Mouse (Mus musculus): ENCODE measurements around the gene Nrxn3. TPM values are rescaled to one million over a fixed set of nuclear protein-coding genes. Genes with fewer than 3 reads are reported as not detected.

Nrxn3 gene
- polyA plus RNA-seq, 1 experiment from 2014 or later = 102 TPM

DNA sequence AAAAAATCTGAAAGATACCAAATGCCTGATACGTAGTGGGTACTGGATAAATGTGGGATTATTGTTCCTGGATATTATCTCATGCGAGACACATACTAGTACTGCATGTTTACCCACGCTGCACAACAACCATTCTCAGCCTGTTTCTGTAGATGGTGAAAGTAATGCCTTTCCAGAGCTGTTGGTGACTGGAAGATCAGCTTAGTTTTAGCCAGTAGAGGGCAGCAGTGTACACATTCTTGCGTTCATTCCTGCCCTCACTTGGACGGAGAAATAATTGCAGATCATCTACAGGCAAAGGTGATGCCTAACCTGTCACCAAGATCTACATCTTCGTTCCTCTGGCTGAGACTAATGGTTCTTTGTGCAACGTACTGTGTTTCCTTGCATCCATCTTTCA lies 791.1 kb downstream of the Nrxn3 start:
- Histone ChIP-seq H3K27me3 (ENCODE audit: control insufficient read depth, insufficient read depth, low read length) (no peaks in the 10 kb centered on the region), H3K4me1 (ENCODE audit: control insufficient read depth, insufficient read depth, low read length) (no peaks in the 10 kb centered on the region), H3K9me3 (ENCODE audit: control insufficient read depth, low read length) (no peaks in the 10 kb centered on the region), H3K36me3 (ENCODE audit: control insufficient read depth, insufficient read depth, low read length) (0 out of 2 replicates have a peak, but pooled peaks cover 2% of the 10 kb centered on the region), H3K4me3 (replicated peaks; ENCODE audit: low read depth, low read length) (no peak overlapping the region), H3K4me2 (ENCODE audit: low read length) (no peak overlapping the region), H3K9ac (replicated peaks; ENCODE audit: low read length) (no peak overlapping the region), H3K27ac (replicated peaks; ENCODE audit: low read depth, low read length) (no peak overlapping the region)
- ATAC-seq (ENCODE audit: low FRiP score, low TSS enrichment) (no peak), DNase-seq (peak; percentile 86)
- 46% methylated on average over 7 of the region's 7 CpGs for WGBS

DNA sequence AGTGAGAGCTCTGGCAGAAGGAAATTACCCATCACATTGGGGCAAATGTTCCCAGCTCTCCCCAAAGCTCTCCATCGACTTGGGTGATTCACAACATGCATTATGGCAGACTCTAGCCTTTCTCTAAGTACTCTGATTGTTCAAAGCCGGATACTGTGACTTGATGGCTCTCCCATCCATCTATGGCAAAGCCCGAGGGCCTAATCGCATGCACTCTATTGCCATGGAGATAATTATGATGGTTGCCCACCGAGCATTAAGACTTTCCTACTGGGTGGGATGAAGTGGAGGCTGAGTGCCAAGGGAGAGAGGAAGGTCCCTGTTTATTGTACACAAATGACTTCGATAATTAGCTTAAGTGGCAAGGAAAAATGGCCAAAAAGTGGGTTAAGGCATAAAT lies 793.4 kb downstream of the Nrxn3 start:
- WGBS = 67% methylated on average over 6 of the region's 6 CpGs
- no peak overlapping the region for H3K4me3 ChIP-seq (replicated peaks; ENCODE audit: low read depth, low read length)
- H3K9me3 ChIP-seq (ENCODE audit: control insufficient read depth, low read length) = no peaks in the 10 kb centered on the region
- H3K4me1 ChIP-seq (ENCODE audit: control insufficient read depth, insufficient read depth, low read length) = no peaks in the 10 kb centered on the region
- no peak overlapping the region for H3K4me2 ChIP-seq (ENCODE audit: low read length)
- no peak overlapping the region for H3K27ac ChIP-seq (replicated peaks; ENCODE audit: low read depth, low read length)
- ATAC-seq (ENCODE audit: low FRiP score, low TSS enrichment) (no peak), DNase-seq (no peak)
- H3K36me3 ChIP-seq (ENCODE audit: control insufficient read depth, insufficient read depth, low read length) = 0 out of 2 replicates have a peak, but pooled peaks cover 2% of the 10 kb centered on the region
- H3K27me3 ChIP-seq (ENCODE audit: control insufficient read depth, insufficient read depth, low read length) = no peaks in the 10 kb centered on the region
- H3K9ac ChIP-seq (replicated peaks; ENCODE audit: low read length) = no peak overlapping the region

DNA sequence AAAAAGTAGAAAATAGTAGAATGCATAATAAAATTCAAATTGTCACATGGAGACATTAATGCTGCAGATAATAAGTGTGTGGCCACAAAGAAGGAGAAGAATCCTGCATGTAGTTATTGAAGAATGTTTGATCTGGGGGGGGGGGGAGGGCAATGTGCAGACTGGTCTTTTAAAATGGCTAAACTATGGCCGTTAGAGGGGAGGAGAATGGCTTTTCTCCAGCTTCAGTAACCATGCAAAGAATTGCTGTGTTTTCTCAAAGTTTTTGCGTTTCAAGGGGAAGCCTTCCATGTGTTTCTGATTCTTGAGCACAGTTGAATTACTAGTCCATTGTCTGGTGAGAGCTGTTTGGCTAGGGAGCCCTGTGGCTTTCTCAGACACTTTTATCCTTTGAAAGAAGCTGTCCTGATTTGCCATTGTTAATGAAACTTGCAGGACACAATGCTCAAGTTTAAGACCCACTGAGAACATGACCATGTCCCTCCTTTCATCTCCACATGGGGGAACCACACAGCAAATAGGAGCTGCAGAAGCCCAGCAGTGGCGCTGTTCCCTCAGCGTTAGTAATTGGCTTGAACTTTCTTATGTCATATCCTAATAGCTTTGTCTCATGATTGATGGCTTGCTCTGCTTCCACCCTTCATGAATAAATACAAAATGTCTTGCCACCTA lies 808.1 kb downstream of the Nrxn3 start:
- no peaks in the 10 kb centered on the region for H3K27me3 ChIP-seq (ENCODE audit: control insufficient read depth, insufficient read depth, low read length)
- H3K27ac ChIP-seq (replicated peaks; ENCODE audit: low read depth, low read length) = no peak overlapping the region

DNA sequence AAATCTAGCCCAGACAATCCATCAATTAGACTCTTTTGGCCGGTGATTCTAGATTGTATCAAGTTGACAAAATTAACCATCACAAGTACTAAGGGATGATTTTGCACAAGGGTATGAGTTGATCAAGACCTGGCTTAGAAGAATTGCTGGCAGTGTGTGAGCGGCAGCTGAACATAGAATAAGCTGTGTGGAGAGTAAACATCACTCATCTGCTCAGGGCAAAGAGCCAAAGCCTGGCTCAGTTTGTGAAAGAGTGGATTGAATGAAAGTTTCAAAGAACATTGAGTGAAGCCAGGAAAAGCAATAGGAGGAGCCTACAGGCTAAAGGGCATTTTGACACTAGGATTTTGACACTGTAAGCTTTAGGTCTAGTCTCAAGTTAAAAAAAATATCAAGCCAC lies 828.6 kb downstream of the Nrxn3 start:
- Histone ChIP-seq H3K27ac (replicated peaks; ENCODE audit: low read depth, low read length) (no peak overlapping the region), H3K36me3 (ENCODE audit: control insufficient read depth, insufficient read depth, low read length) (no peaks in the 10 kb centered on the region), H3K4me3 (replicated peaks; ENCODE audit: low read depth, low read length) (no peak overlapping the region), H3K9ac (replicated peaks; ENCODE audit: low read length) (no peak overlapping the region), H3K27me3 (ENCODE audit: control insufficient read depth, insufficient read depth, low read length) (no peaks in the 10 kb centered on the region), H3K4me1 (ENCODE audit: control insufficient read depth, insufficient read depth, low read length) (no peaks in the 10 kb centered on the region), H3K4me2 (ENCODE audit: low read length) (no peak overlapping the region), H3K9me3 (ENCODE audit: control insufficient read depth, low read length) (no peaks in the 10 kb centered on the region)
- DNase-seq (peak; percentile 46), ATAC-seq (ENCODE audit: low FRiP score, low TSS enrichment) (no peak)
- WGBS = 86% methylated on average over 2 of the region's 2 CpGs

More for the DNA sequence above, 808.1 kb downstream of the Nrxn3 start:
- Histone ChIP-seq H3K4me2 (ENCODE audit: low read length) (no peak overlapping the region), H3K4me3 (replicated peaks; ENCODE audit: low read depth, low read length) (no peak overlapping the region), H3K4me1 (ENCODE audit: control insufficient read depth, insufficient read depth, low read length) (no peaks in the 10 kb centered on the region), H3K9ac (replicated peaks; ENCODE audit: low read length) (no peak overlapping the region), H3K36me3 (ENCODE audit: control insufficient read depth, insufficient read depth, low read length) (no peaks in the 10 kb centered on the region), H3K9me3 (ENCODE audit: control insufficient read depth, low read length) (no peaks in the 10 kb centered on the region)
- ATAC-seq (ENCODE audit: low FRiP score, low TSS enrichment) = no peak; the same call in 1 of the 2 replicates
- WGBS = 2% methylated on average over 4 of the region's 4 CpGs
- DNase-seq = peak; percentile 60

DNA sequence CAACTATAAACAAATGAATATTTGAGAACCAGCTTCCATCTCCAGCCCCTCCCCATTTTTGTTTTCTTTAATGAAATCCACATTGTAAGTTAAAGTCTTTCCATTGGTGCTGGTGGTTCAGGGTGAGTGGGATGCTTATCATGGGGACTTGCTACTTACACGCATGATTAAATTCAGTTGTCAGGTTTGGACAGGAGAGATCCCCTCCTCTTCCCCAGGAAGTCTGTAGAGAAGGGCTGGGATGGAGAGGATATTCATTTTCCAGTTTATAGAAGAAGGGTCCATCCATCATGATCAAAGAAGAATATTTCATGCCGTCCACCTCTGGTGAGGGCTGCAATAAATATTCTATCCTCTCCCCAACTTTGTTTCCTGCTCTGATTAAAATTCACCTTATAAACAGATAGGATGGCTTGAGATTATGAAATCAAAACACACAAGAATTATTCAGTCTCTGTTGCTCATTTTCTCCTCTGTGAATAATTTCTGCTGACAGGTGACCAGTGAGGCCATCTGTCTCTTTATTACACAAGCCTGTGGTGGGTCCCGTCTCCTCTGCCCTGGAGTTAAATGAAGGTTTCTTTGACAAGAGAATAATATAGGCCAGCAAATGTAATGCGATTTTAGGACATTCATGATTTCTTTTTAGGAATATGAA lies 830.7 kb downstream of the Nrxn3 start:
- WGBS = 46% methylated on average over 4 of the region's 4 CpGs
- H3K9ac ChIP-seq (replicated peaks; ENCODE audit: low read length) = no peak overlapping the region

DNA sequence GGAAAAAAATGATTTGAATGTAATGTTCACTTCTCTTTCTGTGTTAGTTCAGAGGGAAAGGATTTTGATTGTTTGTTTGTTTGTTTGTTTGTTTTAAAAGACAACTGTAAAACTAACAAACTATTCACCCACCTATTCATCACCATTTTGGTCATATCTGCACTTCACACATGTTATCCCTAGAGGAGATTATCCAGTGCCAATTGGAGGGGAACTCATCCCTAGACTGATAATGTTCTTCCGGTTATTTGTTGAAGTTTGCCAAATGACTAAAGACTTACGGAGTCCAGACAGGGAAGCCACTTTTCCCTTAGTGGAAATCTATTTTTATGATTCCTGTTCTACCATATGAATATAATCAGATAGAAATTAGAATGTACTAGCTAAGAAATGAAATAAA lies 831.5 kb downstream of the Nrxn3 start:
- DNase-seq = no peak
- Histone ChIP-seq H3K36me3 (ENCODE audit: control insufficient read depth, insufficient read depth, low read length) (no peaks in the 10 kb centered on the region), H3K4me3 (replicated peaks; ENCODE audit: low read depth, low read length) (no peak overlapping the region), H3K27ac (replicated peaks; ENCODE audit: low read depth, low read length) (no peak overlapping the region), H3K4me2 (ENCODE audit: low read length) (no peak overlapping the region), H3K9ac (replicated peaks; ENCODE audit: low read length) (no peak overlapping the region), H3K9me3 (ENCODE audit: control insufficient read depth, low read length) (no peaks in the 10 kb centered on the region), H3K27me3 (ENCODE audit: control insufficient read depth, insufficient read depth, low read length) (no peaks in the 10 kb centered on the region), H3K4me1 (ENCODE audit: control insufficient read depth, insufficient read depth, low read length) (no peaks in the 10 kb centered on the region)
- 79% methylated on average over 2 of the region's 2 CpGs for WGBS
- ATAC-seq (ENCODE audit: low FRiP score, low TSS enrichment) = no peak

More for the DNA sequence above, 830.7 kb downstream of the Nrxn3 start:
- Histone ChIP-seq H3K27ac (replicated peaks; ENCODE audit: low read depth, low read length) (no peak overlapping the region), H3K9me3 (ENCODE audit: control insufficient read depth, low read length) (no peaks in the 10 kb centered on the region), H3K27me3 (ENCODE audit: control insufficient read depth, insufficient read depth, low read length) (no peaks in the 10 kb centered on the region), H3K4me2 (ENCODE audit: low read length) (no peak overlapping the region), H3K4me1 (ENCODE audit: control insufficient read depth, insufficient read depth, low read length) (no peaks in the 10 kb centered on the region), H3K36me3 (ENCODE audit: control insufficient read depth, insufficient read depth, low read length) (no peaks in the 10 kb centered on the region), H3K4me3 (replicated peaks; ENCODE audit: low read depth, low read length) (no peak overlapping the region)
- DNase-seq = no peak
- ATAC-seq (ENCODE audit: low FRiP score, low TSS enrichment) = no peak

DNA sequence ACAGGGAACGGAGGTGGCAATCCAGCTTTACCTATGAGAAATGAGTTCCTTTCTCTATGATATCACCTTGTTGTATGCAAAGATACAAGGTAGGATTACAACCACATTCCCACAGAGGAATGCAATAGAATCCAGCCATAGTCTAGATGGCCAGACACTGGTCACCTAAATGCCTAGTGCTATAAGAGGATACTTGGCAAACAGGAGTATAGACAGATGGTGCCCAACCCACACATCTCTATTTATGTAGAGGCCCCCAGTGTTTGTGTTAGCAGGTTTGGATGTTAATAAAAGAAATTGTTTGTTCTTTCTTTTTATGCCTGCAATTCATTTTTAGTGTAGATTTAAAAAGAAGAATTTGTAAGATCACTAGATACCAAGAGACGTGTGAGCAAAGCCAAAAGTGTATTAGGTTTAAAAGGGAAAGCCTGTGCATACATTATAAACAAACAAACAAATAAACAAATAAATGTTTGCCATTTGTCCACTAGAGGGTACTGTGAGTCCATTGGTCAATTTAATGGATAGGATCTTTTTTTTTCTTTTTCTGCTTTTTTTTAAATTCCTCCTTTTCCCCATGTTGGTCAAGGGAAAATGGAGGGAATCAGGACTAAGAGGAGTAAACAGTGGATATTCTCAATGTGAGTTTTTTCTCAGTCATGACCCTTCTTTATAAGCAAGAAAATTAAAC lies 832.2 kb downstream of the Nrxn3 start:
- no peak overlapping the region for H3K4me2 ChIP-seq (ENCODE audit: low read length)
- no peak overlapping the region for H3K9ac ChIP-seq (replicated peaks; ENCODE audit: low read length)
- DNase-seq = peak; percentile 72
- no peaks in the 10 kb centered on the region for H3K36me3 ChIP-seq (ENCODE audit: control insufficient read depth, insufficient read depth, low read length)
- H3K9me3 ChIP-seq (ENCODE audit: control insufficient read depth, low read length) = no peaks in the 10 kb centered on the region
- H3K27me3 ChIP-seq (ENCODE audit: control insufficient read depth, insufficient read depth, low read length) = no peaks in the 10 kb centered on the region
- ATAC-seq (ENCODE audit: low FRiP score, low TSS enrichment) = no peak
- H3K4me1 ChIP-seq (ENCODE audit: control insufficient read depth, insufficient read depth, low read length) = no peaks in the 10 kb centered on the region
- WGBS = 76% methylated on average over 2 of the region's 2 CpGs
- H3K4me3 ChIP-seq (replicated peaks; ENCODE audit: low read depth, low read length) = no peak overlapping the region
- H3K27ac ChIP-seq (replicated peaks; ENCODE audit: low read depth, low read length) = no peak overlapping the region

DNA sequence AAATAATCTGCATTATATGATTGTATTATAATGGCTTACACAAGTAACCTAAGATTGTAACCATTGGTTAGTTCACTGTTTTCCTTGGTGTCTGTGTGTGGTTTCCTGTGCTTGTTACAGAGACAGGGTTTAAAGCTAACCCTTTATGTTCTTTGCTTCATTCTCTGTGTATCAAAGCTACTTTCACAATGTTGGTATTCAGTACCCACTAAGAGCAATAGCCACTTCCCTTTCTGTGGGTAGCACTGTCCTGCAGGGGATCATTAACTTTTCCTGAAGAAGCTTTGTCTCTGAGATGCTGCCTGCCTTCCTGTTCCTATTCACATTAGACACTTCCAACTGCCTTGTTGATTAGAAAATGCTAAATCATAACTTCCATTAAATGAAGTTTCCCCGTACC lies 836.2 kb downstream of the Nrxn3 start:
- 89% methylated on average over 1 of the region's 1 CpGs for WGBS
- Histone ChIP-seq H3K36me3 (ENCODE audit: control insufficient read depth, insufficient read depth, low read length) (no peaks in the 10 kb centered on the region), H3K4me2 (ENCODE audit: low read length) (no peak overlapping the region), H3K27ac (replicated peaks; ENCODE audit: low read depth, low read length) (no peak overlapping the region), H3K27me3 (ENCODE audit: control insufficient read depth, insufficient read depth, low read length) (no peaks in the 10 kb centered on the region), H3K4me1 (ENCODE audit: control insufficient read depth, insufficient read depth, low read length) (no peaks in the 10 kb centered on the region), H3K4me3 (replicated peaks; ENCODE audit: low read depth, low read length) (no peak overlapping the region), H3K9ac (replicated peaks; ENCODE audit: low read length) (no peak overlapping the region), H3K9me3 (ENCODE audit: control insufficient read depth, low read length) (no peaks in the 10 kb centered on the region)
- ATAC-seq (ENCODE audit: low FRiP score, low TSS enrichment) (no peak), DNase-seq (no peak)

All from midbrain, embryonic 14.5 days (tissue).